Mouse (Mus musculus) spleen, adult 2 months (tissue): ENCODE data around the gene Gtpbp1.

Source experiments
- CTCF ChIP-seq: fragments of 200-500 bp; IDR thresholded peaks from 2 replicates; pipeline ENCODE4 v1.5.1; 2011; ENCODE audit warnings: mild to moderate bottlenecking, inconsistent platforms; ENCODE audit not compliant: insufficient read depth, insufficient read length, insufficient replicate concordance; ENCODE audit errors: extremely low read depth
- POLR2A ChIP-seq: fragments of 200-500 bp; IDR thresholded peaks from 2 replicates; pipeline ENCODE4 v1.6.1; 2011; ENCODE audit warnings: low read depth, low read length, inconsistent platforms

- no peak for TF ChIP-seq CTCF
- no peak for TF ChIP-seq POLR2A
Observed at GRCm38 (mm10) chr15:79715646-79716045, 25.0 kb downstream of the Gtpbp1 start.
